Mouse (Mus musculus) cerebellum, adult (tissue): Measurements from ENCODE around the gene Lcn3.
"Not testable (repeated sequence)": the region's sequence is repeated elsewhere in the genome, so short reads cannot be mapped to it uniquely, and the experiment has no call there.

Experiments
- ATAC-seq: cut with Nextera tagmentation; 2 replicates; pipeline ENCODE4 v1.9.2; 2017; ENCODE audit warnings: mild to moderate bottlenecking, moderate library complexity, mixed read lengths; ENCODE audit not compliant: insufficient number of reproducible peaks, low FRiP score, low TSS enrichment

Lcn3 gene

GRCm38 (mm10) chr2:25815748-25816147, 50.4 kb downstream of the Lcn3 start, which contains the start of gene Glt6d1:
TSS of gene Glt6d1 (minus strand) at chr2:25815848.
- not testable (repeated sequence) for ATAC-seq
